Mouse (Mus musculus) liver, postnatal 0 days (tissue): ENCODE results near the gene Psmd9.

Source experiments
- CTCF ChIP-seq: sonication (generic); IDR thresholded peaks from 2 replicates; pipeline ENCODE4 v1.5.1; 2016; ENCODE audit warnings: antibody characterized with exemption, low read depth
- EP300 ChIP-seq: IDR thresholded peaks from 2 replicates; pipeline ENCODE4 v1.6.1; 2016; ENCODE audit warnings: antibody characterized with exemption, low read depth, mild to moderate bottlenecking

DNA sequence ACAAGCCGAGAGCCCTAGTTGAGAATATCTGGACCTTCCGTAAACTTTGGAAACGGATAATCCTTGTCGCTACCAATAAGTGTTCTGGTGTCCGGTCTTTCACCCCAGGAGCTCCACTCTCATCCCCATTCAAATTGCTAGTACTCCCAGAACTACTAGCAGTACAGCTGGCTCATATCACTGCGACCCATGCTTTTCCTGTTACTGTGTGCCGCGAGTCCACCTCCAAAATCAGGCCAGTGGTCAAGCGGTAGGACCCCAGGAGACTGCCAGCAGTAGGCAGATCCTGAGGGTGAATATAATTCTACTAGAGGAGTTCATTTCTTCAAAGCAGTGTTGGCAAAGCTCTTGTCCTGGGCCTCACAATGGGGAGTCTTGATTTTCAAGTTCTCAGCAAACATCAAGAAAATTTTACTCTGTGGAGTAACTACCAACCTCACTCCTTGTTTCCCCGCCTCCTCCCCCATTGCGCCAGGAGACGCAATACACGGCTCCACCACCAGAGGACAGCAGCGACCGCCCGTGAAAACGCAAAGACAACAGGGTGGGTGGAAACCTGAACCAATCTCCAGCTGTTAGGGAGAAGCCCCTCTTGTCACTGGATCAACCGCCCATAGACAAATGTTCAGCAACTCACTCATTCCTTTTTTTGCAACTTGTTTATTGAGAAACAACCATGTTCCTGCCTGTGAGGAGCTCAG lies 36.0 kb upstream of the Psmd9 start:
- TF ChIP-seq EP300 (0 out of 2 replicates have a peak, but pooled peaks have one; percentile 6), CTCF (peak; percentile 99)
